Mouse (Mus musculus) liver, postnatal 0 days (tissue): Measurements from ENCODE around the gene Gm37240.

ENCODE experiments used
- CTCF ChIP-seq: sonication (generic); IDR thresholded peaks from 2 replicates; pipeline ENCODE4 v1.5.1; 2016; ENCODE audit warnings: antibody characterized with exemption, low read depth
- EP300 ChIP-seq: IDR thresholded peaks from 2 replicates; pipeline ENCODE4 v1.6.1; 2016; ENCODE audit warnings: antibody characterized with exemption, low read depth, mild to moderate bottlenecking

DNA sequence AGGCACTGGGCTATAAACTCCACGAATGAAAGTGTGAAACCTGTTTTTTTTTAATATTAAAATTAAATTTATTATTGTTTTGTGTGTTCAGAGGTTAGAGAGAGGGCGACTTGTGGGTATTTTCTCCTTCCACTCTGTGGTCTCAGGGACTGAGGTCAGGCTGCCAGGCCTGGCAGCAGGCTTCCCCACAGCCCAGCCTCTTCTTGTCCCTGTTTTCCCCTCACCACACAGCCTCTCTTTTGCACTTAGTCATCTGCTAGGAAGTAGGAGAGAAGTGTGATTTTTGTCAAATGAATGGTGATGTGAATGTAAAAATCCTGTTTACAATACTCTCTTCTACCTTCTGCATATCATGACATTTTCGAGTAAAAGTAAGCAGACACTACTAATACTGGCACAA is 1079.5 kb downstream of the Gm37240 start:
- TF ChIP-seq CTCF (no peak), EP300 (no peak)
